Mouse (Mus musculus) adrenal gland, postnatal 14 days (tissue): Measurements from ENCODE around the gene Cct3. TPM values are rescaled to one million over a fixed set of nuclear protein-coding genes. Genes with fewer than 3 reads are reported as not detected.
"Not testable (repeated sequence)": the region's sequence is repeated elsewhere in the genome, so short reads cannot be mapped to it uniquely, and the experiment has no call there.

Experiments
- DNase-seq: peaks from one replicate; pipeline ENCODE4 v3.0.0; 2021; ENCODE audit warnings: mixed read lengths
- total RNA-seq: library from RNA; stranded (reverse); gene quantifications from 2 replicates; pipeline ENCODE4 v1.2.3, GENCODE M21; 2021

Cct3 gene
- total RNA-seq, 1 experiment from 2014 or later, result 255 TPM

DNA sequence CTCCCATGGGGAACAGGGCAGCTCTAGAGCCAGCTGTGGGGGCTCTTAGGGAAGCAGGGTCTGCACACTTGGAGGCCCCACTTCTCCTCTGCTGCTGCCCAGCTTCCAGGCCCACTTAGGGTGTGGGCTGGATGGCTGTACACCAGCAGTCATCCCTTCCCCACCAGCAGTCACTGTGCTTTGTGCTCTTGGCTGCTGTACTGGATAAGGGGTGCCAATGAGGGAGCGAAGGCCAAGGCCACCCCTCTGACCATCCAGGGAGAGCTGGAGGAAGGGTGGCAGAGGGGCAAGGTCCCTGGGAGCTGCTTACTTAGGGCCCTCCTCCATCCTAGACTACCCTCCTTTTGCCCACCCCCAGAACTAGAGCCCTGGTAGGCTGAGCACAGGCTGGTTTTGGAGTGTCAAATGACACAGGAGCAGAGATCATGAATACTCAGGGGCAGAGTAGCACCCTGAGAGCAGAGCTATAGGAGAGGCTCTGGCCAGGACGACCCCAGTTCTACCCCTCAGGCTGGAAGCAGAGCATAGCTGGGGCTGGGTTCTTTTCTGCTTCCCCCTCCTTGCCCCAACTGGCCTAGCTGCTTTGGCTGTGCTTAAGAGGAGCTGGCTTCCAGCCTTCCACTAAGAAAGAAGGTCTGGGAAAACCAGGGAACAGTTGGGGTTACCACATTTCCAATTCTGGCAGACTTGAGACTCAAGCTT, 64.8 kb downstream of the Cct3 start:
- no peak for DNase-seq

DNA sequence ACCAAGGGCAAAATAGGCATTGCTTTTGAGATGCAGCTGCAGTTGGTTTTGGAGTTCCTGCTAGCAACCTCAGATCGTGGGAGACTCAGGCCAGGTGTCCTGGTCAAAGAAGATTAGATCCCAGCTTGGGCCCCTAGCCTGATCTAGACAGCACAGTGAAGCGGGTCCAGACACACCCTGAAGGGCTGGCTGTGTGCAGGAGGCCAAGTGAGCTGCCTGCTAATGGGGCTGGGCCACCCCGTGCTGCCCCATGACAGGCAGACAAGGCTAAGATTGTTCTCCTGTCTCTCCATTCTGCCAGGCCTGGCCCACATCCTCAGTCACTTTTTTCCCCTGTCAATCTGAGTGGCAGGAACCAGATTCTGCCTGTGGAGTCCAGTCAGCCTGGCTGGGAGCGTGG, 66.8 kb downstream of the Cct3 start:
- no peak for DNase-seq

DNA sequence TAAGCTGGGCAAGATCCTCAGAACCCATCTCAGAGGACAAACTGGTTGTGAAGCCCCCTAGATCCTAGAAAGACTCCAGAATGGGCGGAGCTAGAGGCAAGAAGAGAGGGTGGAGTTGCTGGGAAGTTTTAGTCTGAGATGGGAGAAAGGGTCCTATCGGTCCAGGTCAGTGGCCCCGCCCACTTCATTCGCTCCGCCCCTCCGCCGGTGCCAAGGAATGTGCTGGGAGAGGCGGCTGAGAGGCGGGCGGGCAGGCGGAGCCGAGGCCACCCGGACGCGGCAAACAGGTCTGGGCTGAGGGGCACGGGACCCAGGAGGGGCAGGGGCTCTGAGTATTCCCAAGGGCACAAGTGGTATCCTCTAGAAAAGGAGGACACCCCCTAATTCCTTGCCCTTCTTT, 67.4 kb downstream of the Cct3 start, which contains the start of gene Paqr6:
Gene Paqr6, plus strand, starts transcription at position 248 of the 400 bp plus-strand sequence.
- peak; percentile 84 for DNase-seq

DNA sequence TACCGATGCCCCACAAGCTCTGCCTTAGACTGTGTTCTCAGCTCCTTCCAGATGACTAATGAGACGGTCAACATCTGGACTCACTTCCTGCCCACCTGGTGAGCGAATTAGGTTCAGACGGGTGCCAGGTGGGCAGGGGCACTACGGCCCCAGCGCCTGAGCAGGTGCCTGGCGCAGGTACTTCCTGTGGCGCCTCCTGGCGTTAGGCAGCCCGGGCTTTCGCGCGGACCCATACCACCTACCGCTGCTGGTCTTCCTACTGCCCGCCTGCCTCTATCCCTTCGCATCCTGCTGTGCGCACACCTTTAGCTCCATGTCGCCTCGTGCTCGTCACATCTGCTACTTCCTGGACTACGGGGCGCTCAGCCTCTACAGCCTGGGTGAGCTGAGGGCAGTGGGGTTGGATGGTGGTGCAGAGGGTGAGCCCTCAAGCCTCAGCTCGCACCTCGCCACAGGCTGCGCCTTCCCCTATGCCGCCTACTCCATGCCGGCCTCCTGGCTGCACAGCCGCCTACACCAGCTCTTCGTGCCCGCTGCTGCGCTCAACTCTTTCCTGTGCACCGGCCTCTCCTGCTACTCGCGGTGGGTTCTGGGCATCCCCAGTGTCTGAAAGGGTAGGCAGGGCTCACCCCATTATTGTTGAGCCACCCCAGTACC, 68.9 kb downstream of the Cct3 start:
- no peak for DNase-seq

DNA sequence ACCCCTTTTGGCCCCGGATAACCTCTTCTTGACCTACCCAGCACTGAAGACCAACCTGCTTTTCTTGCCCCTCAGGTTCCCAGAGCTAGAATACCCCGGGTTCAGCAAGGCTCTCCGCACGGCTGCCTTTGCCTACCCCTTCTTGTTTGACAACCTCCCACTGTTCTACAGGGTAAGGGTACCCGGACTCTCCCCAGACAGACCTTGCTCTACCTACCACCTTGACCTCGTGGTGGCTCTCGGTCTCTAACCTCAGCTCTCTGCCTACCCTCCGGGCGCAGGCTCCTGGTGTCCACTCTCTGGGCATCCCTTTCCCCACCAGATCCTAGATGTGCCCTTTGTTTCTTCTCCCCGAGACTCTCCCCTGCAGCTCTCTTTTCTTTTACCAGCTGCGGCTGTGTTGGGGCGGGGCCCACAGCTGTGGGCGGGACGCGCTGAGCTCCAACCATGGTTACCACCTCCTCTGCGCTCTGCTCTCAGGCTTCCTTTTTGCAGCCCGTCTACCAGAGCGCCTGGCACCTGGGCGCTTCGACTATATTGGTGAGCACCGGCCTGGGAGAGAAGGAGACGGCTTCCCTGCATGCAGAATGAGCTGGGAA, 70.0 kb downstream of the Cct3 start:
- DNase-seq, result peak; percentile 72

DNA sequence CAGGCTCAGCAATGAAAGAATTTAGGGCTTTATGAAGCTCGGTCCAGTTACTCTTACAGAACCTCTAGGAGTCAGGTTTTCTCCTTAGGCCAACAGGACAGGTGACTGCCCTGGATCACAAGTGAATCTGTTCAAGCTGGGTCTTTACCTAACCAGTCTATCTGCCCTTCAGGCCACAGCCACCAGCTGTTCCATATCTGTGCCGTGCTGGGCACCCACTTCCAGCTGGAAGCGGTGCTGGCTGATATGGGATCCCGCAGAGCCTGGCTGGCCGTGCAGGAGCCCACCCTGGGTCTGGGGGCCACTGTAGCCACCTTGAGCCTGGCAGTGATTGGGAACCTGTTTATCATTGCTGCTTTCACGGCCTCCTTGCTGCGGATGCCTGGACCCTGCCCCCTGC, 70.6 kb downstream of the Cct3 start:
- DNase-seq, result not testable (repeated sequence)

DNA sequence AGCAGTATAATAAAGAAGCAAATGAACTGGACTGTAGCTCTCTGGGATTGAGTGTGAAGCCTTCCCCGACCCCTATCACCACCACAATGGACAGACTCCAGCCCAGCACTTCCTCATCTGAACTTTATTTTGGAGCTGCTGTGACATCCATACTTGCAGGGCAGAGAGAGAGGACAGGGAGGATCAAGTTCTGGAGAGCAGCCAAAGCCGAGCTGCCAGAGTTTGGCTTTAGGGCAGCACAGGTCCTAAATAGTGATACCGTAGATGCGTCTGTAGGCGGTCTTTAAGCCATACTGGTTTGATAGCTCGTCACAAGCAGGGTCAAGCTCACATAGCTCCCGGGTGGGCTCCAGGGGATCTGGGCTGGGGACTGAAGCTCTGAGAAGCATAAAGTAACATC, 71.6 kb downstream of the Cct3 start:
- DNase-seq, result not testable (repeated sequence)

Other genes with a start within 250 kb of the Cct3 start
- 135 and 138 TPM in 2 replicates for gene Naxe, start 238.6 kb upstream of the Cct3 start, total RNA-seq
- not detected in 2 replicates for gene Ttc24, start 218.8 kb upstream of the Cct3 start, total RNA-seq
- 7.3 and 8.0 TPM in 2 replicates for gene Iqgap3, start 215.1 kb upstream of the Cct3 start, total RNA-seq
- gene Mef2d, start 154.7 kb upstream of the Cct3 start, total RNA-seq, result 92.9 and 98.4 TPM in 2 replicates
- 0.86 and 2.1 TPM in 2 replicates for gene Rhbg, start 42.4 kb upstream of the Cct3 start, total RNA-seq
- 0.96 and 1.5 TPM in 2 replicates for gene Gm38392, start 9.9 kb upstream of the Cct3 start, total RNA-seq
- 8.3 and 9.7 TPM in 2 replicates for gene Tsacc, start 117 bp upstream of the Cct3 start, total RNA-seq
- 139 and 159 TPM in 2 replicates for gene Glmp, start 27.9 kb downstream of the Cct3 start, total RNA-seq
- 15.9 and 22.2 TPM in 2 replicates for gene Tmem79, start 39.0 kb downstream of the Cct3 start, total RNA-seq
- gene Smg5, start 39.1 kb downstream of the Cct3 start, total RNA-seq, result 44.5 and 55.1 TPM in 2 replicates
- gene Paqr6, start 67.5 kb downstream of the Cct3 start, total RNA-seq, result 3.0 TPM in 2 replicates
- gene Bglap3, start 75.6 kb downstream of the Cct3 start, total RNA-seq, result 0.67 and 0.94 TPM in 2 replicates
- not detected in 2 replicates for gene Bglap2, start 81.6 kb downstream of the Cct3 start, total RNA-seq
- 2.1 and 3.3 TPM in 2 replicates for gene Bglap, start 87.3 kb downstream of the Cct3 start, total RNA-seq
- 57.0 and 58.2 TPM in 2 replicates for gene Pmf1, start 113.2 kb downstream of the Cct3 start, total RNA-seq
- gene Slc25a44, start 128.0 kb downstream of the Cct3 start, total RNA-seq, result 46.7 and 51.7 TPM in 2 replicates
- gene Sema4a, start 164.1 kb downstream of the Cct3 start, total RNA-seq, result 11.0 and 11.5 TPM in 2 replicates
- 97.6 and 99.3 TPM in 2 replicates for gene Lmna, start 212.8 kb downstream of the Cct3 start, total RNA-seq
- 4.2 and 4.4 TPM in 2 replicates for gene Mex3a, start 235.3 kb downstream of the Cct3 start, total RNA-seq